Mouse (Mus musculus) olfactory bulb, adult 2 months (tissue): ENCODE results near the gene Pgap3. TPM values are rescaled to one million over a fixed set of nuclear protein-coding genes. Genes with fewer than 3 reads are reported as not detected.
A peak's percentile ranks its signal among the peaks of the same experiment; 100 is the strongest.

Source experiments
- H3K27ac ChIP-seq: fragments of 200-500 bp; 2 replicates; pipeline ENCODE4 v1.5.1; 2012; ENCODE audit warnings: low read depth, low read length; ENCODE audit not compliant: insufficient read depth
- H3K4me1 ChIP-seq: fragments of 200-500 bp; 2 replicates; pipeline ENCODE4 v1.6.1; 2012; ENCODE audit warnings: low read length; ENCODE audit not compliant: control insufficient read depth, insufficient read depth
- H3K4me3 ChIP-seq: fragments of 200-500 bp; 2 replicates; pipeline ENCODE4 v1.5.1; 2012; ENCODE audit warnings: mild to moderate bottlenecking, low read depth, low read length, moderate library complexity; ENCODE audit not compliant: insufficient read depth
- CTCF ChIP-seq: fragments of 200-500 bp; IDR thresholded peaks from 2 replicates; pipeline ENCODE4 v1.5.1; 2012; ENCODE audit warnings: low read depth, mild to moderate bottlenecking, low read length, moderate library complexity; ENCODE audit not compliant: insufficient read depth
- POLR2A ChIP-seq: fragments of 200-500 bp; IDR thresholded peaks from 2 replicates; pipeline ENCODE4 v1.6.1; 2012; ENCODE audit warnings: mild to moderate bottlenecking, low read depth, low read length, moderate library complexity; ENCODE audit not compliant: insufficient read depth
- WGBS: fragments of 180-500 bp; shearing (Covaris S2); methylation state at CpG from one replicate; pipeline ENCODE4 v1.1.7; 2018; 5-methylcytosine and 5-hydroxymethylcytosine counted together
- polyA plus RNA-seq: library from polyadenylated mRNA; stranded (reverse); fragments of >200 nt; gene quantifications from 2 replicates; pipeline ENCODE4 v1.2.4, GENCODE M21; 2012; ENCODE audit warnings: low replicate concordance; ENCODE audit not compliant: missing spikeins, insufficient read depth, insufficient read length

The Pgap3 gene
- polyA plus RNA-seq, 1 experiment: not detected

GRCm38 (mm10) chr11:98414162-98414561 lies 13.9 kb upstream of the Pgap3 start:
- H3K4me3 ChIP-seq: no peak overlapping the region
- no peak overlapping the region for H3K27ac ChIP-seq
- peaks cover 31% of the 10 kb centered on the region for H3K4me1 ChIP-seq
- TF ChIP-seq CTCF (no peak), POLR2A (no peak)
- 41% methylated on average over 2 of the region's 2 CpGs for WGBS

- 24% methylated on average over 7 of the region's 7 CpGs for WGBS
- Histone ChIP-seq H3K27ac (no peak overlapping the region), H3K4me3 (peak overlapping the region; percentile 49; the same call in 1 of the 2 replicates), H3K4me1 (peaks cover 26% of the 10 kb centered on the region)
- TF ChIP-seq POLR2A: no peak
- TF ChIP-seq CTCF: no peak
Observed at GRCm38 (mm10) chr11:98413731-98414130, 13.4 kb upstream of the Pgap3 start.

- Histone ChIP-seq H3K27ac (no peak overlapping the region), H3K4me3 (peak overlapping the region; percentile 49), H3K4me1 (peaks cover 21% of the 10 kb centered on the region)
- under 1% methylated on average over 40 of the region's 40 CpGs for WGBS
- TF ChIP-seq CTCF (no peak), POLR2A (no peak)
Observed at GRCm38 (mm10) chr11:98412797-98413301, 12.6 kb upstream of the Pgap3 start.

GRCm38 (mm10) chr11:98412273-98412796 lies 12.0 kb upstream of the Pgap3 start, which contains the start of gene Erbb2:
TSS of gene Erbb2 (plus strand) at chr11:98412470.
- no peak within 1 kb of the TSS for H3K27ac ChIP-seq

GRCm38 (mm10) chr11:98409341-98409822 lies 9.1 kb upstream of the Pgap3 start:
- H3K27ac ChIP-seq: no peak overlapping the region
- H3K4me1 ChIP-seq: peaks cover 21% of the 10 kb centered on the region
- 12% methylated on average over 10 of the region's 10 CpGs for WGBS
- no peak overlapping the region for H3K4me3 ChIP-seq
- TF ChIP-seq CTCF: no peak

More at GRCm38 (mm10) chr11:98412273-98412796, 12.0 kb upstream of the Pgap3 start, which contains the start of gene Erbb2:
- TF ChIP-seq POLR2A (no peak), CTCF (no peak)
- 1% methylated on average over 48 of the region's 49 CpGs for WGBS
- Histone ChIP-seq H3K4me1 (peaks cover 21% of the 10 kb centered on the region), H3K4me3 (peak within 1 kb of the TSS; percentile 49)

- 76% methylated on average over 8 of the region's 8 CpGs for WGBS
- Histone ChIP-seq H3K4me1 (peaks cover 18% of the 10 kb centered on the region), H3K27ac (no peak overlapping the region)
Observed at GRCm38 (mm10) chr11:98408872-98409271, 8.6 kb upstream of the Pgap3 start.

GRCm38 (mm10) chr11:98406621-98407020 lies 6.3 kb upstream of the Pgap3 start:
- Histone ChIP-seq H3K4me1 (peaks cover 2% of the 10 kb centered on the region; the same call in 1 of the 2 replicates), H3K4me3 (no peak overlapping the region), H3K27ac (no peak overlapping the region)
- no peak for TF ChIP-seq POLR2A
- TF ChIP-seq CTCF: no peak
- 70% methylated on average over 6 of the region's 6 CpGs for WGBS

More at GRCm38 (mm10) chr11:98408872-98409271, 8.6 kb upstream of the Pgap3 start:
- no peak overlapping the region for H3K4me3 ChIP-seq
- TF ChIP-seq POLR2A (no peak), CTCF (no peak)

- Histone ChIP-seq H3K4me3 (no peak overlapping the region), H3K27ac (no peak overlapping the region), H3K4me1 (peaks cover 2% of the 10 kb centered on the region; the same call in 1 of the 2 replicates)
- 61% methylated on average over 3 of the region's 3 CpGs for WGBS
- TF ChIP-seq CTCF (no peak), POLR2A (no peak)
Observed at GRCm38 (mm10) chr11:98400816-98401215, 526 bp upstream of the Pgap3 start.

GRCm38 (mm10) chr11:98397946-98398345 lies 2.3 kb downstream of the Pgap3 start:
- no peak for TF ChIP-seq CTCF
- H3K4me1 ChIP-seq: peaks cover 9% of the 10 kb centered on the region
- 89% methylated on average over 7 of the region's 7 CpGs for WGBS
- no peak overlapping the region for H3K27ac ChIP-seq
- H3K4me3 ChIP-seq: no peak overlapping the region

- Histone ChIP-seq H3K27ac (no peak overlapping the region), H3K4me1 (peaks cover 6% of the 10 kb centered on the region), H3K4me3 (no peak overlapping the region)
- TF ChIP-seq POLR2A (no peak), CTCF (no peak)
- WGBS: 45% methylated on average over 4 of the region's 4 CpGs
Observed at GRCm38 (mm10) chr11:98395041-98395440, 5.2 kb downstream of the Pgap3 start.
